Mouse (Mus musculus): ENCODE results near the gene Phactr4.
"Not testable (repeated sequence)": the region's sequence is repeated elsewhere in the genome, so short reads cannot be mapped to it uniquely, and the experiment has no call there.

The Phactr4 gene

GRCm38 (mm10) chr4:132421923-132422782 lies at the start of gene Phactr4:
Gene Phactr4, minus strand, starts transcription at chr4:132422489.
- DNase-seq = peak; percentile 94

GRCm38 (mm10) chr4:132469873-132470272 lies 47.6 kb upstream of the Phactr4 start:
- DNase-seq = no peak

- no peak for DNase-seq
These were observed 41.9 kb upstream of the Phactr4 start for GRCm38 (mm10) chr4:132464255-132464613.

GRCm38 (mm10) chr4:132463430-132464254 lies 41.4 kb upstream of the Phactr4 start, which contains the start of gene Med18:
Gene Med18, minus strand, starts transcription at chr4:132463921.
- DNase-seq = peak; percentile 96

GRCm38 (mm10) chr4:132462836-132463235 lies 40.5 kb upstream of the Phactr4 start:
- no peak for DNase-seq

- no peak for DNase-seq
These were observed 37.9 kb upstream of the Phactr4 start for GRCm38 (mm10) chr4:132460225-132460624.

- DNase-seq = no peak
These were observed 33.3 kb upstream of the Phactr4 start for GRCm38 (mm10) chr4:132455561-132455960.

GRCm38 (mm10) chr4:132455146-132455545 lies 32.9 kb upstream of the Phactr4 start:
- no peak for DNase-seq

GRCm38 (mm10) chr4:132454216-132454615 lies 31.9 kb upstream of the Phactr4 start:
- DNase-seq = no peak

GRCm38 (mm10) chr4:132449778-132450177 lies 27.5 kb upstream of the Phactr4 start:
- DNase-seq = no peak

- no peak for DNase-seq
These were observed 23.8 kb upstream of the Phactr4 start for GRCm38 (mm10) chr4:132446105-132446504.

GRCm38 (mm10) chr4:132444516-132444915 lies 22.2 kb upstream of the Phactr4 start:
- DNase-seq = no peak

GRCm38 (mm10) chr4:132437857-132438256 lies 15.6 kb upstream of the Phactr4 start:
- DNase-seq = no peak

- DNase-seq = no peak
These were observed 10.6 kb upstream of the Phactr4 start for GRCm38 (mm10) chr4:132432717-132433372.

GRCm38 (mm10) chr4:132428022-132428542 lies 5.8 kb upstream of the Phactr4 start:
- DNase-seq = no peak

- no peak for DNase-seq
These were observed 5.2 kb upstream of the Phactr4 start for GRCm38 (mm10) chr4:132427493-132427892.

GRCm38 (mm10) chr4:132426021-132426420 lies 3.7 kb upstream of the Phactr4 start:
- DNase-seq = no peak

GRCm38 (mm10) chr4:132424765-132425164 lies 2.5 kb upstream of the Phactr4 start:
- DNase-seq = no peak

- no peak for DNase-seq
These were observed 750 bp downstream of the Phactr4 start for GRCm38 (mm10) chr4:132421556-132421922.

GRCm38 (mm10) chr4:132420471-132420870 lies 1.8 kb downstream of the Phactr4 start:
- DNase-seq = no peak

- no peak for DNase-seq
These were observed 6.3 kb downstream of the Phactr4 start for GRCm38 (mm10) chr4:132415966-132416365.

GRCm38 (mm10) chr4:132413257-132413656 lies 9.0 kb downstream of the Phactr4 start:
- not testable (repeated sequence) for DNase-seq

Data from right cerebral cortex, adult 18-20 months (tissue).